Comparison of ENCODE assay signal across 34 mouse cellular contexts in genomic region chr5:66693231-66693630, GRCm38 (mm10).
"Had no signal": no experiment of that assay in that cellular context is flagged by ENCODE, and none has a peak within 500 bp of the region (broad histone marks: within the 10 kb centered on the region; RNA-seq: fewer than 3 reads in every experiment).

No protein-coding gene starts in this region.

- H3K4me3 ChIP-seq: heart, embryonic 12.5 days; heart, embryonic 13.5 days; heart, embryonic 15.5 days; hindbrain, embryonic 10.5 days; hindbrain, embryonic 12.5 days; hindbrain, embryonic 13.5 days; hindbrain, embryonic 15.5 days; kidney, embryonic 15.5 days; layer of hippocampus, adult 2 months; left cerebral cortex, adult 2 months had no signal

- H3K27me3 ChIP-seq: hindbrain, embryonic 12.5 days; hindbrain, embryonic 13.5 days; hindbrain, embryonic 15.5 days; kidney, embryonic 15.5 days had no signal

- H3K4me2 ChIP-seq: heart, embryonic 11.5 days; heart, embryonic 12.5 days; heart, embryonic 13.5 days; heart, embryonic 15.5 days; hindbrain, embryonic 12.5 days; hindbrain, embryonic 13.5 days; hindbrain, embryonic 14.5 days; hindbrain, embryonic 15.5 days; kidney, embryonic 15.5 days had no signal

- H3K36me3 ChIP-seq: heart, embryonic 15.5 days; kidney, embryonic 15.5 days had no signal

- H3K9me3 ChIP-seq: heart, embryonic 13.5 days; heart, embryonic 15.5 days; hindbrain, embryonic 10.5 days; hindbrain, embryonic 12.5 days; hindbrain, embryonic 13.5 days; hindbrain, embryonic 15.5 days; kidney, embryonic 15.5 days had no signal

- H3K27ac ChIP-seq: heart, embryonic 13.5 days; heart, embryonic 15.5 days; hindbrain, embryonic 10.5 days; hindbrain, embryonic 12.5 days; hindbrain, embryonic 13.5 days; hindbrain, embryonic 14.5 days; hindbrain, embryonic 15.5 days; hindbrain, postnatal 0 days; kidney, embryonic 15.5 days; kidney, postnatal 0 days; layer of hippocampus, adult 2 months; left cerebral cortex, adult 2 months had no signal

- H3K4me1 ChIP-seq: heart, embryonic 12.5 days; heart, embryonic 13.5 days; heart, embryonic 15.5 days; hindbrain, embryonic 10.5 days; hindbrain, embryonic 12.5 days; hindbrain, embryonic 13.5 days; hindbrain, embryonic 15.5 days; kidney, embryonic 15.5 days had no signal

- H3K9ac ChIP-seq: heart, embryonic 12.5 days; heart, embryonic 13.5 days; heart, embryonic 15.5 days; hindbrain, embryonic 12.5 days; hindbrain, embryonic 13.5 days; hindbrain, embryonic 14.5 days; hindbrain, embryonic 15.5 days; kidney, embryonic 15.5 days had no signal

- ATAC-seq: hindbrain, embryonic 16.5 days; inflammation-experienced regulatory T-cells, adult 6 months; intestine, embryonic 16.5 days; intestine, postnatal 0 days had no signal

- DNase-seq: heart, postnatal 10 days; heart, postnatal 14 days; heart, postnatal 36 days; heart, postnatal 4 days; kidney, adult 11 months; kidney, adult 18-20 months; kidney, adult 2 months; kidney, adult 8-10 months; kidney, adult 9 months; kidney, postnatal 10 days; kidney, postnatal 14 days; kidney, postnatal 25 days; kidney, postnatal 36 days; kidney, postnatal 4 days; layer of hippocampus, adult 9-11 months; layer of hippocampus, postnatal 36 days had no signal
